Mouse (Mus musculus): ENCODE results near the gene Pus1. TPM values are rescaled to one million over a fixed set of nuclear protein-coding genes. Genes with fewer than 3 reads are reported as not detected.

The Pus1 gene
- polyA plus RNA-seq, 1 experiment from 2014 or later: 20.2 TPM

GRCm38 (mm10) chr5:110745021-110745420 lies 35.4 kb downstream of the Pus1 start:
- H3K36me3 ChIP-seq (ENCODE audit: control insufficient read depth, insufficient read depth, low read length): peaks cover 4% of the 10 kb centered on the region; the same call in 1 of the 2 replicates
- no peaks in the 10 kb centered on the region for H3K27me3 ChIP-seq (ENCODE audit: control insufficient read depth, insufficient read depth, low read length)
- no peak overlapping the region for H3K4me2 ChIP-seq (replicated peaks; ENCODE audit: low read depth, low read length)
- H3K9ac ChIP-seq (replicated peaks; ENCODE audit: low read depth, low read length): no peak overlapping the region
- H3K9me3 ChIP-seq (ENCODE audit: control insufficient read depth, low read depth, low read length): no peaks in the 10 kb centered on the region
- no peak overlapping the region for H3K4me3 ChIP-seq (ENCODE audit: low read depth, low read length)
- no peak overlapping the region for H3K27ac ChIP-seq (ENCODE audit: low read length)
- no peak for ATAC-seq (ENCODE audit: insufficient number of reproducible peaks, insufficient read depth, low FRiP score, low read depth)
- no peaks in the 10 kb centered on the region; the same call in 1 of the 2 replicates for H3K4me1 ChIP-seq (ENCODE audit: control insufficient read depth, insufficient read depth, low read length)
- 81% methylated on average over 1 of the region's 1 CpGs for WGBS

GRCm38 (mm10) chr5:110739496-110740275 lies 40.8 kb downstream of the Pus1 start:
- H3K36me3 ChIP-seq (ENCODE audit: control insufficient read depth, insufficient read depth, low read length): peaks cover 50% of the 10 kb centered on the region
- no peak overlapping the region for H3K27ac ChIP-seq (ENCODE audit: low read length)
- H3K4me1 ChIP-seq (ENCODE audit: control insufficient read depth, insufficient read depth, low read length): no peaks in the 10 kb centered on the region
- H3K9ac ChIP-seq (replicated peaks; ENCODE audit: low read depth, low read length): no peak overlapping the region
- no peaks in the 10 kb centered on the region for H3K27me3 ChIP-seq (ENCODE audit: control insufficient read depth, insufficient read depth, low read length)
- no peak overlapping the region for H3K4me3 ChIP-seq (ENCODE audit: low read depth, low read length)
- H3K4me2 ChIP-seq (replicated peaks; ENCODE audit: low read depth, low read length): no peak overlapping the region
- WGBS: 92% methylated on average over 7 of the region's 7 CpGs
- no peaks in the 10 kb centered on the region for H3K9me3 ChIP-seq (ENCODE audit: control insufficient read depth, low read depth, low read length)
- no peak for ATAC-seq (ENCODE audit: insufficient number of reproducible peaks, insufficient read depth, low FRiP score, low read depth)

- ATAC-seq (ENCODE audit: insufficient number of reproducible peaks, insufficient read depth, low FRiP score, low read depth): no peak
- WGBS: 83% methylated on average over 1 of the region's 1 CpGs
- Histone ChIP-seq H3K27me3 (ENCODE audit: control insufficient read depth, insufficient read depth, low read length) (no peaks in the 10 kb centered on the region), H3K9me3 (ENCODE audit: control insufficient read depth, low read depth, low read length) (no peaks in the 10 kb centered on the region), H3K27ac (ENCODE audit: low read length) (no peak overlapping the region), H3K4me1 (ENCODE audit: control insufficient read depth, insufficient read depth, low read length) (no peaks in the 10 kb centered on the region), H3K36me3 (ENCODE audit: control insufficient read depth, insufficient read depth, low read length) (peaks cover 73% of the 10 kb centered on the region), H3K9ac (replicated peaks; ENCODE audit: low read depth, low read length) (no peak overlapping the region), H3K4me3 (ENCODE audit: low read depth, low read length) (no peak overlapping the region), H3K4me2 (replicated peaks; ENCODE audit: low read depth, low read length) (no peak overlapping the region)
These were observed 44.9 kb downstream of the Pus1 start for GRCm38 (mm10) chr5:110735606-110736005.

- H3K4me3 ChIP-seq (ENCODE audit: low read depth, low read length): no peak overlapping the region
- ATAC-seq (ENCODE audit: insufficient number of reproducible peaks, insufficient read depth, low FRiP score, low read depth): no peak
- H3K27me3 ChIP-seq (ENCODE audit: control insufficient read depth, insufficient read depth, low read length): no peaks in the 10 kb centered on the region
- no peaks in the 10 kb centered on the region for H3K9me3 ChIP-seq (ENCODE audit: control insufficient read depth, low read depth, low read length)
- 89% methylated on average over 4 of the region's 4 CpGs for WGBS
- H3K4me2 ChIP-seq (replicated peaks; ENCODE audit: low read depth, low read length): no peak overlapping the region
- H3K27ac ChIP-seq (ENCODE audit: low read length): no peak overlapping the region
- H3K4me1 ChIP-seq (ENCODE audit: control insufficient read depth, insufficient read depth, low read length): no peaks in the 10 kb centered on the region
- H3K36me3 ChIP-seq (ENCODE audit: control insufficient read depth, insufficient read depth, low read length): peaks cover 71% of the 10 kb centered on the region
- H3K9ac ChIP-seq (replicated peaks; ENCODE audit: low read depth, low read length): no peak overlapping the region
These were observed 47.1 kb downstream of the Pus1 start for GRCm38 (mm10) chr5:110733231-110733823.

GRCm38 (mm10) chr5:110731227-110731626 lies 49.2 kb downstream of the Pus1 start:
- no peak overlapping the region for H3K4me2 ChIP-seq (replicated peaks; ENCODE audit: low read depth, low read length)
- 93% methylated on average over 2 of the region's 2 CpGs for WGBS
- H3K9ac ChIP-seq (replicated peaks; ENCODE audit: low read depth, low read length): no peak overlapping the region
- H3K27me3 ChIP-seq (ENCODE audit: control insufficient read depth, insufficient read depth, low read length): no peaks in the 10 kb centered on the region
- H3K4me3 ChIP-seq (ENCODE audit: low read depth, low read length): no peak overlapping the region
- no peaks in the 10 kb centered on the region for H3K9me3 ChIP-seq (ENCODE audit: control insufficient read depth, low read depth, low read length)
- peaks cover 61% of the 10 kb centered on the region for H3K36me3 ChIP-seq (ENCODE audit: control insufficient read depth, insufficient read depth, low read length)
- no peak overlapping the region for H3K27ac ChIP-seq (ENCODE audit: low read length)
- ATAC-seq (ENCODE audit: insufficient number of reproducible peaks, insufficient read depth, low FRiP score, low read depth): no peak
- no peaks in the 10 kb centered on the region for H3K4me1 ChIP-seq (ENCODE audit: control insufficient read depth, insufficient read depth, low read length)

GRCm38 (mm10) chr5:110727850-110728249 lies 52.6 kb downstream of the Pus1 start:
- no peak overlapping the region for H3K27ac ChIP-seq (ENCODE audit: low read length)
- peaks cover 69% of the 10 kb centered on the region for H3K36me3 ChIP-seq (ENCODE audit: control insufficient read depth, insufficient read depth, low read length)
- no peak overlapping the region for H3K4me2 ChIP-seq (replicated peaks; ENCODE audit: low read depth, low read length)
- 86% methylated on average over 1 of the region's 1 CpGs for WGBS
- H3K27me3 ChIP-seq (ENCODE audit: control insufficient read depth, insufficient read depth, low read length): no peaks in the 10 kb centered on the region
- H3K4me1 ChIP-seq (ENCODE audit: control insufficient read depth, insufficient read depth, low read length): no peaks in the 10 kb centered on the region
- H3K9ac ChIP-seq (replicated peaks; ENCODE audit: low read depth, low read length): no peak overlapping the region
- H3K4me3 ChIP-seq (ENCODE audit: low read depth, low read length): no peak overlapping the region
- H3K9me3 ChIP-seq (ENCODE audit: control insufficient read depth, low read depth, low read length): no peaks in the 10 kb centered on the region
- ATAC-seq (ENCODE audit: insufficient number of reproducible peaks, insufficient read depth, low FRiP score, low read depth): no peak

Other genes starting within 250 kb of the Pus1 start
- 0.86 and 1.2 TPM in 2 replicates for gene Galnt9, start 236.3 kb downstream of the Pus1 start, polyA plus RNA-seq (2014; fragmentation: Nextera tagmentation; extraction: Ambion mirVana)
- gene Noc4l, start 127.2 kb downstream of the Pus1 start, polyA plus RNA-seq (2014; fragmentation: Nextera tagmentation; extraction: Ambion mirVana): 47.8 and 49.7 TPM in 2 replicates
- 19.4 and 26.1 TPM in 2 replicates for gene Ddx51, start 127.2 kb downstream of the Pus1 start, polyA plus RNA-seq (2014; fragmentation: Nextera tagmentation; extraction: Ambion mirVana)
- gene Ep400, start 9.9 kb downstream of the Pus1 start, polyA plus RNA-seq (2014; fragmentation: Nextera tagmentation; extraction: Ambion mirVana): 50.3 and 51.6 TPM in 2 replicates
- 27.7 and 28.4 TPM in 2 replicates for gene Ulk1, start 29.4 kb upstream of the Pus1 start, polyA plus RNA-seq (2014; fragmentation: Nextera tagmentation; extraction: Ambion mirVana)
- gene Hscb, start 59.1 kb upstream of the Pus1 start, polyA plus RNA-seq (2014; fragmentation: Nextera tagmentation; extraction: Ambion mirVana): 26.6 and 28.4 TPM in 2 replicates
- gene Chek2, start 59.3 kb upstream of the Pus1 start, polyA plus RNA-seq (2014; fragmentation: Nextera tagmentation; extraction: Ambion mirVana): 32.1 and 32.9 TPM in 2 replicates
- gene Ttc28, start 99.1 kb upstream of the Pus1 start, polyA plus RNA-seq (2014; fragmentation: Nextera tagmentation; extraction: Ambion mirVana): 16.9 and 17.8 TPM in 2 replicates